Mouse (Mus musculus): ENCODE measurements at regions not wholly inside any gene's neighbourhood (a gene's known extent, or its start where the extent isn't known, plus 50 kb on each side); places are given as distances from the start of the nearest gene placed in this dataset.
A peak's percentile ranks its signal among the peaks of the same experiment; 100 is the strongest.

DNA sequence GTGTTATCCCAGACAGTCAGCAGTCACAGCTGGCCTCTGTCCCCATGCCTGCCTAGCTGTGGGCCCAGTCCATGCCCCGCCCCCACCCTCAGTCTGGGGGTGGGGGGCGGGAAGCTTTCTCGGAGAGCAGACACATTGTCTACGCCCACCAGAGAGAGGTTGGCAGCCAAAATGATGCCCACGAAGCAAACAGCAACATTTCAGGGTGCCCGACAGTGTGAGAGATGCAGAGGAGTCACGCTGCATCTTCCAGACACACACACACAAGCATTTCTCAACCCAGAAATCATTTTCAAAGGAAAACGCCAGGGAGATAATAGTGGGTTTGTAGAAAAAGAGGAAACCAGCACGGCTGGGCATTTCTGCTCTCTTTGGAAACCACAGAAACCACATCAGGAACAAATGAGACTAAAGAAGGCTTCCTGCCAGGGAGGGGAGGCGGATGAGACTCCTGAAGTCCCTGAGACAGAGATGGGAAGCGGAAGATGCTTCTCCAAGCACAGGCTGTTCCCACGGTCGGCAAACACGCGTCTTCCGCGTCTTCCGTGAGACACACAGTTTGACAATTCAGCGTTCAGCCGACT is 152.1 kb upstream of the Agap1 start:
- DNase-seq (ENCODE audit: low spot score): no peak
- no peaks in the 10 kb centered on the region for H3K27me3 ChIP-seq (ENCODE audit: control insufficient read depth, insufficient read depth, low read length)
- H3K4me3 ChIP-seq (ENCODE audit: low read depth, low read length): no peak overlapping the region
- H3K4me2 ChIP-seq (ENCODE audit: low read depth): no peak overlapping the region
- H3K36me3 ChIP-seq (ENCODE audit: control insufficient read depth, insufficient read depth, low read length): no peaks in the 10 kb centered on the region
- no peak for ATAC-seq (ENCODE audit: insufficient read depth, low FRiP score, low TSS enrichment)
- H3K27ac ChIP-seq (ENCODE audit: low read depth, low read length): no peak overlapping the region
- peaks cover 2% of the 10 kb centered on the region; the same call in 1 of the 2 replicates for H3K4me1 ChIP-seq (ENCODE audit: control insufficient read depth, insufficient read depth, low read length)
- H3K9me3 ChIP-seq (ENCODE audit: control insufficient read depth, low read length): no peaks in the 10 kb centered on the region
- no peak overlapping the region for H3K9ac ChIP-seq (ENCODE audit: low read length)
- WGBS: 72% methylated on average over 20 of the region's 20 CpGs

DNA sequence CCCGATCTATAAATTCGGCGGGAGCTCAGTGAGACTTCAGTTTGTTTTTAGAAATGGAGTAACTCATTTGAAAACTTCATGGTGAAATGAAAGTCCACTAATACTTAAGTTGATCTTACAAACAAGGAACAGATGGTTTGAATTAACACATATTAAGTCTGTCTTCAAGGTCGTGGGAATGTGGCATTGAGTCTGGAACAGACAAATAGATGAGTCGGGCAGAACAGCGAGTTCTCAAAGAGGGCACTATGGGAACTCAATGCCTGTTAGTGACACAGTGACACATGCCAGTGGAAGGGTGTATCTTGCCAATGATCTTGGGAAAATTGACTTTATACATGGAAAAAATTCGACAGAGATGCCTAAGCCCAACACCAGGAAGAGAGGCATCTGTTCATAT is 149.4 kb upstream of the Agap1 start:
- Histone ChIP-seq H3K9ac (ENCODE audit: low read length) (no peak overlapping the region), H3K36me3 (ENCODE audit: control insufficient read depth, insufficient read depth, low read length) (no peaks in the 10 kb centered on the region), H3K27me3 (ENCODE audit: control insufficient read depth, insufficient read depth, low read length) (no peaks in the 10 kb centered on the region), H3K4me2 (ENCODE audit: low read depth) (no peak overlapping the region), H3K4me1 (ENCODE audit: control insufficient read depth, insufficient read depth, low read length) (peaks cover 2% of the 10 kb centered on the region; the same call in 1 of the 2 replicates), H3K27ac (ENCODE audit: low read depth, low read length) (no peak overlapping the region), H3K9me3 (ENCODE audit: control insufficient read depth, low read length) (no peaks in the 10 kb centered on the region), H3K4me3 (ENCODE audit: low read depth, low read length) (no peak overlapping the region)
- 73% methylated on average over 7 of the region's 7 CpGs for WGBS
- DNase-seq (ENCODE audit: low spot score) (no peak), ATAC-seq (ENCODE audit: insufficient read depth, low FRiP score, low TSS enrichment) (no peak)

DNA sequence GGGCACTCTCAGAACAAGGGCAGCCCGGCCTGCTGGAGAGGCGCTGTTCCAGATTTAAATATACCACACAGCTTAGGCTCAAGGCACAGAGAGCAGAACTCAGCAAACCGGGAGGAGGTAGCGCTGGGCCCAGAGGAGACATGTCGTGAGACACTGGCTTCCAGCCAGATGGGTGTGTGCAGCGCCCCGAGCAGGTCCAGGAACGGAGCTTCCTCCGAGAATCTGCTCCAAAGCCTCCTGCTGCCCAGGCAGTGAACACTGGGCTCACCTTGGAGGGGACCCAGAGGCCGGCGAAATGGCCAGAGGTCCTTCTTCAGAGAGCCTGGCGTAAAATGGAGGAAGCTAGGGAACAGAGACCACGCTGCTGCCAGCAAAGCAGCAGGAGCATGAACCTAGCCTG is 145.8 kb upstream of the Agap1 start:
- Histone ChIP-seq H3K4me1 (ENCODE audit: control insufficient read depth, insufficient read depth, low read length) (no peaks in the 10 kb centered on the region), H3K36me3 (ENCODE audit: control insufficient read depth, insufficient read depth, low read length) (no peaks in the 10 kb centered on the region), H3K4me2 (ENCODE audit: low read depth) (no peak overlapping the region), H3K9me3 (ENCODE audit: control insufficient read depth, low read length) (no peaks in the 10 kb centered on the region), H3K9ac (ENCODE audit: low read length) (no peak overlapping the region), H3K4me3 (ENCODE audit: low read depth, low read length) (no peak overlapping the region), H3K27me3 (ENCODE audit: control insufficient read depth, insufficient read depth, low read length) (no peaks in the 10 kb centered on the region), H3K27ac (ENCODE audit: low read depth, low read length) (no peak overlapping the region)
- ATAC-seq (ENCODE audit: insufficient read depth, low FRiP score, low TSS enrichment) (no peak), DNase-seq (ENCODE audit: low spot score) (no peak)
- 74% methylated on average over 13 of the region's 13 CpGs for WGBS

DNA sequence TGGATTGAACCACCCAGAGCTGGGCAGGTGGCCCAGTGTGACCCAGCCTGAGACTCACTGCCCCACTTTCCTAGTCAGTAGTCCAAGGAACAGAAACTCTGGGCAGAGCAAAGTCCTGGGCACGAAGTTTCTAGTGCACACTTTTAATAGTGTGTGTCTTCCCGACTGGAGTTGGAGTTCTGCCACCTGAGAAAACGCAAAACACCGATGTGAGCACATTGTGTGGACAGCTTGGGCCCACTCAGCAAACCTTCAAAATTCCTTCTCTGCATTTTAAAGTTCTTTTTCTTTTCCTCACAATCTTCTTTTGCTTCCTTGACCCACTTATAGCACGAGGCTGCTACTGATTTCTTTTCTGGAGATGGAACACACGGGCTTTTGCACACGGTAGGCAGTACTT is 141.5 kb upstream of the Agap1 start:
- Histone ChIP-seq H3K27ac (ENCODE audit: low read depth, low read length) (no peak overlapping the region), H3K27me3 (ENCODE audit: control insufficient read depth, insufficient read depth, low read length) (no peaks in the 10 kb centered on the region), H3K4me1 (ENCODE audit: control insufficient read depth, insufficient read depth, low read length) (no peaks in the 10 kb centered on the region), H3K4me2 (ENCODE audit: low read depth) (no peak overlapping the region), H3K4me3 (ENCODE audit: low read depth, low read length) (no peak overlapping the region), H3K9me3 (ENCODE audit: control insufficient read depth, low read length) (no peaks in the 10 kb centered on the region), H3K9ac (ENCODE audit: low read length) (no peak overlapping the region), H3K36me3 (ENCODE audit: control insufficient read depth, insufficient read depth, low read length) (no peaks in the 10 kb centered on the region)
- DNase-seq (ENCODE audit: low spot score) (no peak), ATAC-seq (ENCODE audit: insufficient read depth, low FRiP score, low TSS enrichment) (no peak)
- 85% methylated on average over 7 of the region's 7 CpGs for WGBS

DNA sequence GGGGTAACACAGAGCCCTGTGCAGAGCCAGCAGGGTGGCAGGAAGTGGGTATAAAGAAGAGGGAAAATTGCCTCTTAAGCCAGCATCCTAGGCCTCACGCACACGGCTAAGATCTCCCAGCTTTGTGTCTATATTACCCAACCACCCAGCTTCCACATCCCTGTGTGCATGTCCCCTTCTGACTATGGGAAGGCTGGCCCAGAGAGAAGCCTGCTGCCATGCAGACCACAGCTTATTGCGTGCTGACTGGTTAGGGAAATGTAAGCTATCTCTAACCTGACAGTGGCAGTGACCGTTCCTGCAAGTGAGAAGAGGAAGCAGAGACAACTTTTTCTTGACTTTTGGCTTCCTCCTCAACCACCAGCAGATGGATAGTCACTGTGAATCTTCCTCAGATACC is 136.7 kb upstream of the Agap1 start:
- no peaks in the 10 kb centered on the region for H3K27me3 ChIP-seq (ENCODE audit: control insufficient read depth, insufficient read depth, low read length)
- no peaks in the 10 kb centered on the region for H3K4me1 ChIP-seq (ENCODE audit: control insufficient read depth, insufficient read depth, low read length)
- DNase-seq (ENCODE audit: low spot score): no peak
- 95% methylated on average over 4 of the region's 4 CpGs for WGBS
- no peak overlapping the region for H3K4me3 ChIP-seq (ENCODE audit: low read depth, low read length)
- ATAC-seq (ENCODE audit: insufficient read depth, low FRiP score, low TSS enrichment): no peak
- H3K9me3 ChIP-seq (ENCODE audit: control insufficient read depth, low read length): no peaks in the 10 kb centered on the region
- no peaks in the 10 kb centered on the region for H3K36me3 ChIP-seq (ENCODE audit: control insufficient read depth, insufficient read depth, low read length)
- no peak overlapping the region for H3K9ac ChIP-seq (ENCODE audit: low read length)
- H3K4me2 ChIP-seq (ENCODE audit: low read depth): no peak overlapping the region
- no peak overlapping the region for H3K27ac ChIP-seq (ENCODE audit: low read depth, low read length)

DNA sequence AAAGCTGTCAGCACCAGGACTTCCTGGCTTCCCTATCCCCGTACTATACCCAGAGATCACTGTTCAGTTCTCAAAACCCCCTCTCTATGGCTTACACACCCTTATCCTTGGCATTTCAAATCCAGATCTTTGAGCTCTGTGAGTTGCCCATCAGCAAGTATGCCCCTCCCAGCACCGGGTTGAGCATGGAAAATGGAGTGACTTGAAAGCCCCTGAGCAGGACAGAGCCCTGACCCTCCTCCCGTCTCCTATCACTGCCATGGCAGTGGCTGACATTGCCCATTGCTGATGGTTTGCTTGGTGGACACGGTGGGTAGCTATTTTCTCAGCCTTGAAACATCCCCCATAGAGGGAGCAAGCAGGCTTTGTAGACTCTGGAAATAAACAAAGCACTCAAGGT is 135.9 kb upstream of the Agap1 start:
- H3K9me3 ChIP-seq (ENCODE audit: control insufficient read depth, low read length): no peaks in the 10 kb centered on the region
- no peaks in the 10 kb centered on the region for H3K36me3 ChIP-seq (ENCODE audit: control insufficient read depth, insufficient read depth, low read length)
- 77% methylated on average over 4 of the region's 4 CpGs for WGBS
- no peak overlapping the region for H3K27ac ChIP-seq (ENCODE audit: low read depth, low read length)
- ATAC-seq (ENCODE audit: insufficient read depth, low FRiP score, low TSS enrichment) (no peak), DNase-seq (ENCODE audit: low spot score) (no peak)
- H3K9ac ChIP-seq (ENCODE audit: low read length): no peak overlapping the region
- no peaks in the 10 kb centered on the region for H3K27me3 ChIP-seq (ENCODE audit: control insufficient read depth, insufficient read depth, low read length)
- H3K4me1 ChIP-seq (ENCODE audit: control insufficient read depth, insufficient read depth, low read length): no peaks in the 10 kb centered on the region
- no peak overlapping the region for H3K4me3 ChIP-seq (ENCODE audit: low read depth, low read length)
- no peak overlapping the region for H3K4me2 ChIP-seq (ENCODE audit: low read depth)

DNA sequence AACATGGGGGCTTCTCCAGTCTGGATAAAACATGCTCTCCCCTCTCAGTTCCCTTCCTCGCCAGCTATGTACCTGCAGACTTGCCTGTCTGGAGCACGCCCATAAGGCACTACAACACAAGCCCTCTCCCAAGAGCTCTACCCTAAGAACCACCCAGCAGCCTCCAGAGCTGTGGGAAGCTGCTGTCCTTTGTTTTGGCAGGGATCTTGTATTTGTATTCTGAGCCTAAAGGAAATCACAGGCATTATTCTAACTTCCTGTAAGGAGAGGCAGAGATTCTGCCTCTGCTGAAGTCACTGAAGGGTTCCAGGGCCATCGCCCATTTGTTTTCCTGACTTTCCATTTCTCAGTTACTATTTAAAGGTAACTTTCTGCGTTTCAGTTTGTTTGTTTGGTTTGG is 132.0 kb upstream of the Agap1 start:
- Histone ChIP-seq H3K9me3 (ENCODE audit: control insufficient read depth, low read length) (no peaks in the 10 kb centered on the region), H3K4me2 (ENCODE audit: low read depth) (no peak overlapping the region), H3K27ac (ENCODE audit: low read depth, low read length) (no peak overlapping the region), H3K27me3 (ENCODE audit: control insufficient read depth, insufficient read depth, low read length) (no peaks in the 10 kb centered on the region), H3K36me3 (ENCODE audit: control insufficient read depth, insufficient read depth, low read length) (no peaks in the 10 kb centered on the region), H3K9ac (ENCODE audit: low read length) (no peak overlapping the region), H3K4me1 (ENCODE audit: control insufficient read depth, insufficient read depth, low read length) (no peaks in the 10 kb centered on the region), H3K4me3 (ENCODE audit: low read depth, low read length) (no peak overlapping the region)
- 77% methylated on average over 4 of the region's 4 CpGs for WGBS
- no peak for DNase-seq (ENCODE audit: low spot score)
- no peak for ATAC-seq (ENCODE audit: insufficient read depth, low FRiP score, low TSS enrichment)

DNA sequence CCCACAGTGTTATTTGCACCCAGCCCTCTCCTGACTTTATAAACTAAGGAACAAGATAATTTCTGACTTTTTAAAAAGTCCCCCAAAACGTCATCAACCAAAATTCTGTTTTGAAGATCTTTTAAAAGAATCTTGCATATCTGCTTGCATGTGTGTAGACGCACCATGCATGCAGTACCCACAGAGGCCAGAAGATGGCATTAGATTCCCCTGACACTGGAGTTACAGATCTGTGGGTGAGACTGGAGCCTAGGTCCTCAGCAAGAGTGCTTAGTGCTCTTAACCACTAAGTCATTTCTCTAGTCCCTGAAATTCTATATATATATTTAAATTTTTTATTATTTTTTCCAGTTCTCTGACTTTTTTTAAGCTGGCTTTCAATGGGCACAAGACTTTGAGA is 131.5 kb upstream of the Agap1 start:
- WGBS: 40% methylated on average over 2 of the region's 2 CpGs
- H3K27ac ChIP-seq (ENCODE audit: low read depth, low read length): no peak overlapping the region
- H3K36me3 ChIP-seq (ENCODE audit: control insufficient read depth, insufficient read depth, low read length): no peaks in the 10 kb centered on the region
- no peaks in the 10 kb centered on the region for H3K9me3 ChIP-seq (ENCODE audit: control insufficient read depth, low read length)
- ATAC-seq (ENCODE audit: insufficient read depth, low FRiP score, low TSS enrichment) (no peak), DNase-seq (ENCODE audit: low spot score) (peak; percentile 48)
- H3K27me3 ChIP-seq (ENCODE audit: control insufficient read depth, insufficient read depth, low read length): no peaks in the 10 kb centered on the region
- no peak overlapping the region for H3K9ac ChIP-seq (ENCODE audit: low read length)
- H3K4me2 ChIP-seq (ENCODE audit: low read depth): no peak overlapping the region
- no peak overlapping the region for H3K4me3 ChIP-seq (ENCODE audit: low read depth, low read length)
- H3K4me1 ChIP-seq (ENCODE audit: control insufficient read depth, insufficient read depth, low read length): no peaks in the 10 kb centered on the region

DNA sequence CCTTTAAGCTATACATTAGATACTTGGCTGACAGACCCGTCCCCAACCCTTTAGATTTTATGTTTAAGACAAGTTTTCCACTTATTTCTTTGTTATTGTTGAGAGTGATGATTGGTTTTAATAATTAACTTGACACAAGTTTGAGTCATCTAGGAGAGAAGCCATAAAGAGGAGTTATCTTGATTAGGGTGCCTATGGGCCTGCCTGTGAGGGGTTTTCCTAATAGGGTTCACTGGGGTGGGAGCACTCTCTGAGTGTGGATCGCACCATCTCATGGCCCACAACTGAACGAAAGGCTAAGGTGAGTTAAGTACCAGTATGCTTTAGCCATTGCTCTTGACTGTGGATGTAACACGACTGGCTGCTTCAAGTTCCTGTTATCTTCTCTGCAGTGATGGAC is 123.3 kb upstream of the Agap1 start:
- Histone ChIP-seq H3K4me1 (ENCODE audit: control insufficient read depth, insufficient read depth, low read length) (no peaks in the 10 kb centered on the region), H3K9me3 (ENCODE audit: control insufficient read depth, low read length) (no peaks in the 10 kb centered on the region), H3K27me3 (ENCODE audit: control insufficient read depth, insufficient read depth, low read length) (no peaks in the 10 kb centered on the region), H3K4me2 (ENCODE audit: low read depth) (no peak overlapping the region), H3K4me3 (ENCODE audit: low read depth, low read length) (no peak overlapping the region), H3K36me3 (ENCODE audit: control insufficient read depth, insufficient read depth, low read length) (no peaks in the 10 kb centered on the region), H3K27ac (ENCODE audit: low read depth, low read length) (no peak overlapping the region), H3K9ac (ENCODE audit: low read length) (no peak overlapping the region)
- ATAC-seq (ENCODE audit: insufficient read depth, low FRiP score, low TSS enrichment) (no peak), DNase-seq (ENCODE audit: low spot score) (no peak)
- WGBS: 84% methylated on average over 4 of the region's 4 CpGs

All from neural tube, embryonic 11.5 days (tissue).